Mouse (Mus musculus) urinary bladder, postnatal 25 days (tissue): ENCODE results near the gene Ikzf3.

Experiments
- DNase-seq: peaks from one replicate; pipeline ENCODE4 v3.0.0; 2022; ENCODE audit warnings: low spot score

Ikzf3 gene

GRCm38 (mm10) chr11:98446562-98447474 is 99.0 kb downstream of the Ikzf3 start:
- DNase-seq = no peak

- DNase-seq = no peak
Observed at GRCm38 (mm10) chr11:98446213-98446561, 99.6 kb downstream of the Ikzf3 start, which contains the start of gene Grb7. Gene Grb7, plus strand, starts transcription at chr11:98446394.

GRCm38 (mm10) chr11:98445679-98446078 is 100.2 kb downstream of the Ikzf3 start:
- DNase-seq = no peak

- DNase-seq = no peak
Observed at GRCm38 (mm10) chr11:98445238-98445637, 100.6 kb downstream of the Ikzf3 start.

GRCm38 (mm10) chr11:98443688-98444087 is 102.1 kb downstream of the Ikzf3 start:
- no peak for DNase-seq

GRCm38 (mm10) chr11:98438331-98439158 is 107.3 kb downstream of the Ikzf3 start, which contains the start of gene Mien1:
Gene Mien1, minus strand, starts transcription at chr11:98438991.
- peak; percentile 99 for DNase-seq

GRCm38 (mm10) chr11:98437441-98437840 is 108.4 kb downstream of the Ikzf3 start:
- DNase-seq = no peak

- no peak for DNase-seq
Observed at GRCm38 (mm10) chr11:98435723-98436122, 110.1 kb downstream of the Ikzf3 start.

GRCm38 (mm10) chr11:98431743-98432502 is 113.9 kb downstream of the Ikzf3 start:
- no peak for DNase-seq

- no peak for DNase-seq
Observed at GRCm38 (mm10) chr11:98428436-98428835, 117.4 kb downstream of the Ikzf3 start.

GRCm38 (mm10) chr11:98426592-98426991 is 119.2 kb downstream of the Ikzf3 start:
- no peak for DNase-seq

GRCm38 (mm10) chr11:98418939-98419547 is 126.8 kb downstream of the Ikzf3 start:
- peak; percentile 55 for DNase-seq

- no peak for DNase-seq
Observed at GRCm38 (mm10) chr11:98418273-98418672, 127.6 kb downstream of the Ikzf3 start.

- DNase-seq = no peak
Observed at GRCm38 (mm10) chr11:98417074-98417473, 128.8 kb downstream of the Ikzf3 start.
